Mouse (Mus musculus): Measurements from ENCODE around the gene Rbm7. TPM values are rescaled to one million over a fixed set of nuclear protein-coding genes. Genes with fewer than 3 reads are reported as not detected.

Gene Rbm7
- polyA plus RNA-seq, 1 experiment from 2014 or later = 115 TPM

DNA sequence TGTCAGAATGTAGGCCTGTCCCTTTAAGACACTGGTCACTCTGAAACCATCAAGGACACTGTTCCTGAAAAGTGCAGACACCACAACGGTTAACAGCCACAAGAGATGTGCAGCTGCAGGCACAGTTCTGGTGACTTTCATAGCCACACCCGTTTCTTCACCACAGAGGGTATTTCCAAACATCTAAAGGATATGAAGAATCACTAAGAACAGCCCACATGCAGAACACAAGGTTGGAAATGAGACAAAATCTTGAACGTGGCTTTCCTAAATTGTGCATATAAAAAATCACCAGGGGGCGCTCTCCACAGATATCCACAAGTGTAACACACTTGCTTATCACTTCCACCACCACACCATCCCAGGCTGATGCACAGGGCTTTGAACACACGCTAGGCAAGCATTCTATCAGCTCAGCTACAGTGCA is 47.3 kb downstream of the Rbm7 start:
- DNase-seq (ENCODE audit: low spot score) = peak; percentile 25
- 45% methylated on average over 5 of the region's 5 CpGs for WGBS
- H3K36me3 ChIP-seq (replicated peaks) = no peaks in the 10 kb centered on the region
- no peaks in the 10 kb centered on the region for H3K4me1 ChIP-seq
- no peaks in the 10 kb centered on the region for H3K27me3 ChIP-seq (replicated peaks; ENCODE audit: low read depth, poor library complexity, severe bottlenecking)
- no peak overlapping the region for H3K27ac ChIP-seq (replicated peaks)
- no peak overlapping the region for H3K4me3 ChIP-seq
- H3K9me3 ChIP-seq = no peaks in the 10 kb centered on the region

DNA sequence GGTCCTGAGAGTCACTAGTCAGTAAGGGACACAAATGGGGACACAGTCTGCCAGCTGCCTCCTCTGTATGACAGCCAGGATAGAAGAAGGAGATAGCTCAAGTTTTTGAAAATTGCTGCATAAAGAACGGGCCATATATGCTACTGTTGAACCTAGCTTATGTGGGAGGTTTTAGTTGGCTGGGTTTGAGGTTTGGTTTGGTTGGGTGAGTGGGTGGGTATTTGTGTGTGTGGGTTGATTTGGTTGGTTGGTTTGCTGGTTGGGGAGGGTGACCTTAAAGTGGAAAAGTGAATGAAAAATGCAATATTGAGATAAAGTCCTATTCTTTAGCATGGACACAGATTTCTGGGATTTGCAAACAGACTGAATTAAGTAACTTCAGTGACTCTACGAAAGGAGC is 50.3 kb downstream of the Rbm7 start:
- 84% methylated on average over 2 of the region's 2 CpGs for WGBS
- DNase-seq (ENCODE audit: low spot score) = no peak
- Histone ChIP-seq H3K9me3 (no peaks in the 10 kb centered on the region), H3K27me3 (replicated peaks; ENCODE audit: low read depth, poor library complexity, severe bottlenecking) (no peaks in the 10 kb centered on the region), H3K27ac (replicated peaks) (no peak overlapping the region), H3K36me3 (replicated peaks) (no peaks in the 10 kb centered on the region), H3K4me1 (no peaks in the 10 kb centered on the region), H3K4me3 (no peak overlapping the region)

- 83% methylated on average over 1 of the region's 1 CpGs for WGBS
- DNase-seq (ENCODE audit: low spot score) = no peak
- no peak overlapping the region for H3K4me3 ChIP-seq
- H3K27me3 ChIP-seq (replicated peaks; ENCODE audit: low read depth, poor library complexity, severe bottlenecking) = no peaks in the 10 kb centered on the region
- H3K4me1 ChIP-seq = no peaks in the 10 kb centered on the region
- no peaks in the 10 kb centered on the region for H3K36me3 ChIP-seq (replicated peaks)
- H3K9me3 ChIP-seq = no peaks in the 10 kb centered on the region
- no peak overlapping the region for H3K27ac ChIP-seq (replicated peaks)
These were observed 51.2 kb downstream of the Rbm7 start for GRCm38 (mm10) chr9:48443873-48444272.

Small RNAs within 50 kb of the gene (microRNA-seq; reads per million reads assigned to microRNA genes)
- not detected for gene Gm23653

Other genes with a start within 250 kb of the Rbm7 start
- gene Nxpe2, start 141.8 kb downstream of the Rbm7 start, polyA plus RNA-seq (2016; fragmentation: Nextera tagmentation; extraction: Ambion mirVana) = 0.68 and 1.1 TPM in 2 replicates
- gene Rexo2, start 14.7 kb downstream of the Rbm7 start, polyA plus RNA-seq (2016; fragmentation: Nextera tagmentation; extraction: Ambion mirVana) = 109 and 110 TPM in 2 replicates
- gene Gm5617, start 143 bp upstream of the Rbm7 start, polyA plus RNA-seq (2016; fragmentation: Nextera tagmentation; extraction: Ambion mirVana) = 26.8 and 27.9 TPM in 2 replicates
- 0.59 and 0.61 TPM in 2 replicates for gene Nnmt, start 109.9 kb upstream of the Rbm7 start, polyA plus RNA-seq (2016; fragmentation: Nextera tagmentation; extraction: Ambion mirVana)